Mouse (Mus musculus) layer of hippocampus, postnatal 36 days (tissue): ENCODE results near the gene Adgra3. TPM values are rescaled to one million over a fixed set of nuclear protein-coding genes. Genes with fewer than 3 reads are reported as not detected.

Experiments used
- DNase-seq, 2 experiments: peaks; one replicate each; pipeline ENCODE4 v3.0.0; 2022
- total RNA-seq, 2 experiments: library from RNA; stranded (reverse); gene quantifications; 2 replicates each; pipeline ENCODE4 v1.2.3; 2021

Adgra3 gene
- total RNA-seq, 2 experiments from 2014 or later, result 24.4 to 29.4 TPM

DNA sequence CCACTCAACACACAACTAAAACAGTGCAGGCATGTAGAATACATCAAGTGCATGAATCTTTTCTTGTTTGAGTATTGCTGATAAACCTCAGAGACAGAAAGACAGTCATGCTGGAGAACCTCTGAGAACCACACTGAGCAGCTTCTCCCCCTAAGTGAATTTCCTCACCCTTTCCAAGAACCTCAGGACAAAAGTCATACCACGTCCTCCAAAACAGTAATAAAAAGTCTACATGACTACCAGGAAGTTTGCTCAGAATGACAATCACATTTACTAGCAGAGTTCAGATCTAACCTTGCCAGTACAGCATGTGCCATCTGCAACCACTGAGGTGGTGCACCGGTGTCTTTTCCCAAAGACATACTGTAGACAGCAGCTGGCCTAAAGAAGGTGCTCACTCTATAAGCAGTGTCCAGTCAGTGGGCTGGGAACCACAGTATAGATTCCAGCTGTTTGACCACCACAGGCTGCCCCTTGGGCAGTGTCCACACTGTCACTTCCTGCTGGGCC is 27.0 kb downstream of the Adgra3 start:
- DNase-seq, result no peak

DNA sequence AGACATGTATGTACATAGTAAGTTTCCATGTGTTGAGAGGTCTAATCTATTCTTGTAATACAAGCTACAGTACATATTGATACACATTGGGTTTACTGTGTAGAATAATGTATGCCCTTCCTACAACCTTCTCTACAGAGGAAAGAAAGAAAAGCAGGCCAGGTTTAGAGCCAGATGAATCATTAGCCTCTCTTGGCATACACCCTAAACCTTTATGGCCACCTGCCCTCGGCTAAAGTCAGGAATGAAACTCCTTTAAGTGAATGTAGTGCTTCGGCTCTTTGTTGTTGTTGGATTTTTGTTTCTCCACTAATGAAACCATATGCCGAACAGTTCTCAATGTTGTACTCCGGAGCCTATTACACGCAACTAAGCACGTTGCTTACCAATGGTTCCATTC is 27.5 kb downstream of the Adgra3 start:
- no peak for DNase-seq

DNA sequence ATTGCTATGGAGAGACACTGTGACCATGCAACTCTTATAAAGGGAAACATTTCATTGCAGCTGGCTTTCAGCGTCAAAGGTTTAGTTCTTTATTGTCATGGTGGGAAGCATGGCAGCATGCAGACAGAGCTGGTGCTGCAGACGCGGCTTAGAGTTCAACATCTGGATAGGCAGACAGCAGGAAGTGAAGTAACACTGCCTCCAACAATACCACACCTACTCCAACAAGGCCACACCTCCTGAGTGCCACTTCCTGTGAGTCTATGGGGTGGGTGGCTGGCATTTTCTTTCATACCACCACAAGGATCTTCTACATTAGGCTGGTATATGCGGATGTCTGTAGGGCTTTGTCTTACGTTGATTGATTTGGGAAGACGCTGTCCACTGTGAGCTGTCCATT is 29.1 kb downstream of the Adgra3 start:
- DNase-seq, result no peak

DNA sequence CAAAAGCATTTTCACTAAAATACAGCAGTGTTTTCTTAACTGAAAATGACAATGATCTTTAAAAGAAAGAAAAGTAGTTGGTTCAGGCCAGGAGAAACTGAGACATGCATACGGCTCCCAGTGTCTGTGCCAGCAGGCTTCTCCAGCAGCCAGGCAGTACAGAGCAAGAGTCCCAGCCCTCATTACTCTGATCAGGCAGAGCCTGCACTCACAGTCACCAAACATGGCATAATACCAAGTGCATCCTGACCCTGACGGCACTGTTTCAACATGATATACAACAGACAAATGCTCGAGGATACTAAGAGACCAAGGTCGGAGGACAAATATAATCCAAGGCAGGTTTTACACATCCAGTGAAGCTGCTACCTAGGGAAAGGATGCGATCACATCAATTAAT is 31.2 kb downstream of the Adgra3 start:
- DNase-seq, result no peak

DNA sequence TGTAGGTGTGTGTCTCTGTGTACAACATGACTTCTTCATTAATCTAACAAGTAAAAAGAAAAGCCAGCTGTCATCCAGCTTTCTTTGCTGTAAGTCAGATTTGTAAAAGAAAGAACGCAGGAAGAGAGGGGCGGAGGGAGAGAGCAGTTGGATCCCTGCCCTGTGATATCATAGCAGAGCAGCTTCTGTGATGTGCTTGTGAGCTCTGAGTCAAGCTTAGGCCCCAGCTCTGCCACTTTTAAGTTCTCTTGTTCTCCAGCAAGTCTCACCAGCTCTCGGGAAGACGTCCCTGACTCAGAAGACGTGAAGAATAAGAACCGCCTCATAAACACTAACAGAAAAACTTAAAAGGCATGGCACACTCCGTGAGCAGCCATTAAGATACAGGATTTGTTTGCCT is 31.8 kb downstream of the Adgra3 start:
- DNase-seq, result no peak

DNA sequence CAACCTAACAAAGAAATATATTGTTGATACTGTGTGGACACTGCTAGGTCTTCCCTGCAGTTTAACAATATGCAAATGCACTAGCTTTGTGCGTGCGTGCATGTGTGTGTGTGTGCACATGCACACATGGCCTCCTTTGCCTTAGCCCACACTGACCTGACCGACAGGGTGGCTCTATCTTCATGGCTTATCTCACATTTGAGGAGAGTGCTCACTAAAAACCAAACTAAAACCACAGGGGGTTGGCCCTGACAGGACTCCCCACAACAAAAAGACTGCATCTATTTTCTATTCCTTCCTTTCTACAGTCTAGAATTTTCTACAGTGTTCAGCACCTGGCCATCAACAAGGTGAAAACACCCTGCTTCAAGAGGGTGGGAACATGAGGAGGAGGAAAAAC is 32.7 kb downstream of the Adgra3 start:
- no peak for DNase-seq

DNA sequence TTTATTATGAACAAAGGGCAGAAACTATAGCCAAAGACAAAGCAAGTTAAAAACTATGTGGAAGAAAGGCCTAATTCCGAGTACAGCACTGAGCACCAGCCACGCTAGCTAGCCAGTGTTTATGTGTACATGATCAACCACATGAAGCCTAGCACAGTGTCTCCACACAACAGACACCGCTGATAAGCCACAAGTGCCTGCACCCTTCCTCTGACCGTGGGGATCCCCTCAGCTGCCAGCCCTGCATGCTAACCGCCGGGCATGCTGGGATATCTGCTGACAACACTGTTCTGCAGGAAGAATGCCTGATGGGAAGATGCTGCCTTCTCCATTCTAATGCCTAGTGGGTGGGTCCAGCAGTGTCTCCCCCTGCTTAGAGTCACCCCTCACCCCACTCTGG is 34.7 kb downstream of the Adgra3 start:
- DNase-seq, result no peak

DNA sequence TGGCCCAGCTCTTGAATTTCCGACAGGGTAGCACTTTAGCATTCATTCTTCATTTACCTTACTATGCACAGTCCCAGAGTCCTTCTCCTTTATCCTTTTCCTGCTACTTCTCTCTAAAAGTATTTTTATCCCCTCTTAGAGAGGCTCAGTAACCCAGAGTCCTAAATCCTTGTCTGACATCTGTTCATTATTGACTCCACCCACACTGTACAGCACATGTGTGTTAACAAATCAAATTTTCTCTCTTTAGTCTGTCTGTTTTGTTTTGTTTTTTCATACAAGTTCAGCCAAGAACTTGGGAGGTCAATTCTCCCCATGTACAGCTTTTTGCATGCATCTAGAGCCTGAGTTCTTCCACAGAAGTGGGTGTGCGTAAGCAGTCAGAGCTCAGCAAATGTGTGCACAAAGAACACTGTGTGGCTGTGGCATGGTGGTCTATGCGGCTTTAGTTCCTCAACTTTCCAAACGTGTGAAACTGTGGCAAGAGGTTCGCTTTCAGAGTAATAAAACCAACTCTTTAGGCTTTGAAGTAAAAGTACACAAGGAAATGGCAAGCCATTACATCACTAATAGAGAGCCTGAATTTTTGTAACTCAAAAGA is 42.7 kb downstream of the Adgra3 start:
- no peak for DNase-seq

DNA sequence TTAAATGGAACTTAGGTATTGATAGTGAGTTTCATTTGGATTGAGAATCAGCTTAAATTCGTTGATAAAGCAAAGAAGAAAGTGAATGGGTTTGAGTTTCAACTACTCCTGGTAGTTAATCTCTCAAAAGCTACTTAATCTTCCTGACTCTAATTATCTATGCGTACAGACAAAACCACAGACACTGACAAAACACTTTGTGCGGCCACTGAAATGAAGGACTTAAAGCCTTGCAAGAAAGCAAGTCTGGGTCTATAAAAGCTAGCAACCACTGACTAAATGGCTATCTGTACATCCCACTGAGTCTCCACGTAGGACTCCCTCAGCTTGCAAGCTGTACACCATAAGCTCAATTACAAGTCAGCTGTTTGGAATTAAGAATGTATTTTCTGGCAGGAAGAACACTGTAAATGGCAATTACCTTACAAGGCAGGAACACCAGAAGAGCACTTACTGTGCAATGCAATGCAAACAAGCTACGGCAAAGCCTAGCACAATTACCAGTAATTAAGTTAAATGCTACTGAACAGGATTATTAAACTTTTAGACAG is 43.6 kb downstream of the Adgra3 start:
- no peak for DNase-seq

DNA sequence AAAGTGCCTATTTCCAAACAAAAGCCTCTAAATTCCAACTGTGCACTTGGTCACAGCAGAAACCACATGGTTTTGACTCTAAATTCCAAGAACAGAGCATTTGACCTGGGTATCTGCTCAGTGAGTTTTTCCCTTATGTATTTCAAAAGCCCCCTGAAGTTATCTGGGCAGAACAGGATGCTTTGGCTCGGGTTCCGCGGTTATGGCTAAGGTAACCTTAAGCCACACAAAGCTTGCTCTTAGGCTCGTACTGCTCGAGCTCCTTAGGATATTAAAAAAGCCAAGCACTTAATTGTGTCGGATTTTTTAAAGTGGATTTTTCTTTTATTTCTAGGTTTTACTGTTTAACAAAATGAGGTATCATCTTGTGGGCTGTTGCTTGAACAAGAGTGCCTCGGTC is 44.1 kb downstream of the Adgra3 start:
- DNase-seq, result no peak

DNA sequence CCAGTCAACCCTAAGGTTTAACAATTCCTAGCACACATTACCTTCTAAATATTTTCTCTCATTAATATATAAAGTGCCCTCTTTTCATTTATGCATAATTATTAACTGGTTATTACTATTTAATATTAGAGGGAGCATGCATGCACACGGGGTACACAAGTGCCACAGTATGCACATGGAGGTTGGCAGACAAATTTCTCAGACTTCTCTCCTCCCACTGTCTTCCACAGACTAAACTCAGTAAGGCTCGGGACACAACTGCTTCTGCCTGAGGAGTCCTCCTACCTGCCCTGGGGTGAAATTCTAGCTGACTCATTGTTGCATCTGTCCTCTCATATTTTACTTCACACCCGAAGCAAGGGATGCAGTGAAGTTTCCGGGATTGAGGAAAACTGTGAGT is 44.8 kb downstream of the Adgra3 start:
- no peak for DNase-seq

DNA sequence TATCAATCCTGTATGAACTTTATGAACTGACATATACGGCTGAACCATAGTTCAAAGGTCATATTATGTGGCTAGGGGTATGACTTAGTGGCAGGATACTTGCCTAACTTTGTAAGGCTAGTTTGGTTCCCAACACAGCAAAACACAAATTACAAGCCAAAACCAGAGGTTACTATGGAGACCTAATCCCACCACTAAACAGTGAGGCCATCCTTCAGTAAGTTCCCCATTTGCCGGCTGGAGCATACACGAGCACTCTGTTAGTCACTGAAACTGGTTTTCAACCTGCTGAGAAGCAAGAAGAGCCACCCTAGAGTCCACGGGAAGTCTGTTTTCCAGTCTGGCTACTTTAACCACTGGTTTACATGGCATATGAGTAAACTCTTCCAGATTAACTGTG is 50.0 kb downstream of the Adgra3 start:
- no peak for DNase-seq

DNA sequence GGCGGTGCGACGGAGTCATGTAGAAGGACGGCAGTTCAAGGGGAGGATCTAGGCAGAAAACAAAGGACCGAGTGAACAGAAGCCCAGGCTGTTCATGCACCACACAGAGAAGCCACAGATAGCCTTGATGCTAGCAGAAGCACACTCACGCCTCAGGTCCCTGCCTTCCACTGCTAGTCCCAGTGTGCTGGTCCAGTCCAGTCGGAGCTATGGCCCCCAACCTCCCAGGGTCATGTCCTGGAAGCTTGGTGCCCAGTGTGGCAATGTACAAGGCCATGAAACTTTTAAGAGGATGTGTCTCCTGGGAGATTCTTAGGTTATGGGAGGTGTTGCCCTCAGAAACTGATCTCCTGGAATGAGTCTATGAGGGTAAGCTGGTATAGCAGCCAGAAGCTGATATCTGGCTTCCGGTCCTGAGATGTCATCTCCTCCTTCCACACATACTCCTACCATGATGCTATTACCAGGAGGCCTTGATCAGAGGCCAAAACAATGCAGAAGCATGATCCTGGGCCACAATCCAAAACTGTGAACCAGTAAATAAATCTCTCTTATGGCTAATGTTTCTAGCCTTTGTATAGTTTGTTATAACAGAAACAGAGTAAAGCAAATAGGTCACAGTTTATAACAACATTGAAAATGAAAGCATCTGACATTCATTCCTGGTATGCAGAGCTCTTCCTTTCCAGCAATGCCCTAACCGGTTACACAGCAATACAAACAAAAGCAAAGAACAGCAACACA is 51.7 kb downstream of the Adgra3 start:
- no peak for DNase-seq

DNA sequence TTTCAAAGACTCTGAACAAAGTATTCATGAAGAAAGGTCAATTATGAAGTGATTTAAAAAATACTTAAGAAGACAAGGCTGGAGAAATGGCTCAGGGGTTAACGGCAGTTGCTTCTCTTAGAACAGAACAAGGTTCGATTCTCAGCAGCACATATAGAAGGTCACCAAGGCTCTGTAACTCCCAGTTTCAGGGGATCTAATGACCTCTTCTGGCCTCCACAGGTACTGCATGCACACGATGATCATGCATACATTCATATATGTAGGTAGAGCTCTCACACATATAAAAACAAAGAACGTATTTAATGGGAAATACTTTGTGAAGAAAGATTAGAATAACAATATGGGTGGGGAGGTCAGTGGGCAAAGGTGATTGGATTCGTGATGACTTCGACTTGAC is 56.5 kb downstream of the Adgra3 start:
- no peak for DNase-seq

DNA sequence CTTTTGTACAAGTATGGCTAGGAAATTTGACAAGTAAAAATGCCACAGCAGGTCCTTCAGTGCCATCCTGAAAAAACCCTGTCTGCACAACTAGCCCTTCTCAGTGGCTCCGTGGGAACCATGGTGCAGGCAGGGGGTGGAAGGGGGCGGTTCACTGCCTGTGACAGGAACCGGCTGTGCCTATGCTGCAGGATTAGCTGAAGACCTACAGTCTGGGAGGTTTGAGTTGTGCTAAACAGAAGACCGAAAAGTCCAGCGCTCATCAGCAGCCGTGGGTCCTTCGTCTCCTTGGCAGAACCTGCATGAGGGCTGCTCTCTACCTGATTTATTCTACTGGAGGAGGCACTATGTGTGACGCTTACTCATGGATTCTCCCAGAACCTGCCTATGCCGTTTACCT is 59.0 kb downstream of the Adgra3 start:
- DNase-seq, result peak in 1 of 2 experiments; percentile 27

DNA sequence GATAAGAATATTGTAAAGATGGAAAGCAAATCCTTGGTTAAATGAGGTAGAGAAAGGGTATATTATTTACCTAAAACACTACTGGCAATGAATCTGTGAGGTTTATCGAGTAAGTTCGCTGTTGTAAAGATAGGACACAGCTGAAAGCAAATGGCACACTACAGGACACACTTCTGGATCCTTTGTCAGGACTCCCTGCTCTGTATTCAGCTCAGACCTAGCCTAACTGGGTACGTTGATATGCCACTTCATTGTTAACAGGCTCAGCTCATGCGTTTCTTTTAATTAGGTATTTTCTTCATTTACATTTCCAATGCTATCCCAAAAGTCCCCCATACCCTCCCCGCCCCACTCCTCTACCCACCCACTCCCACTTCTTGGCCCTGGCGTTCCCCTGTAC is 61.8 kb downstream of the Adgra3 start:
- DNase-seq, result no peak

DNA sequence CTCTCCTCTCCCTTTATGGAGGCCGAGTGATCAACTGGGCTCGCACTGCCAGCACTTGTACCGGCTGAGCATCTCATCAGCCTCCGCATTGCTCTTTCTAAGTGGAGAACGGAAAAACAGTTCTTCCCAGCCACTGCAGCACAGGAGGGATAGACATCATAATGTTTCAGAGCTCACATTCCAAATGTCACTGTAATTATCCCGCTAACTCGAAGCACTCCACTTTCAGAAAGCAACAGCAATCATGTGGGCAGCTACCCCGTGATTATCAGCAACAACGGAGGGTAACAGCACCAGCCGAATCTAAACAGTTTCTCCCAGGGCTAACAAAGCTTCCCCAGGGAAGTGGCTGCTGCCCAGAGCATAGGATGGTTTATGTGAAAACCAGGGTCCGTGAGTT is 62.3 kb downstream of the Adgra3 start:
- DNase-seq, result peak; percentile 38 to 56

DNA sequence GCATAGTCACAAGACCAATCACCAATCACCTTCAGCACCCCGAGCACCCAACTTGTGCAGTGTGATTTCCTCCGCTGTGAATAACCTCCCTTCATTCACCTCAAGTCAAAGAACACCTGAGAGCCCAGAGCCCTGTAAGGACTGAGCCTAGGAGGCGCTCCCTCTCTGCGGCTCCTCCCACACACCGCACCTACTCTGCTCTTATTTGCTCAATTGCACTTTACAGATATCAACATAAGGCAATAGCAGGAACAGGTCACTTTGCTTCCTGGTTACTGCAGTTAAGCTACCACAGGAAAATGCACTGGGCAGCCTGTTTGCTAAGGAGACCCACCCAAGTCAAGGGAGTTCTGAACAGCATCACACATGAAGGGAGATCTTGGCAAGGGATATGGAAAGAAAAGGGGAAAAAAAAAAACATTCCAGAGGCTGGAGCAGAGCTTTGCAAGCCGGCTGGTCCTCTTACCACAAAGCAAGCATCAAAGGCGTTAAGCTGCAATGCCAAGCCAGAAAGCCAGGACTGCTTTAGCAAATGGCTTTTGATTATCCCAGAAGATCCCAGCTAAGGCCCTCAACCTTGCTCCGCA is 68.0 kb downstream of the Adgra3 start:
- DNase-seq, result no peak

DNA sequence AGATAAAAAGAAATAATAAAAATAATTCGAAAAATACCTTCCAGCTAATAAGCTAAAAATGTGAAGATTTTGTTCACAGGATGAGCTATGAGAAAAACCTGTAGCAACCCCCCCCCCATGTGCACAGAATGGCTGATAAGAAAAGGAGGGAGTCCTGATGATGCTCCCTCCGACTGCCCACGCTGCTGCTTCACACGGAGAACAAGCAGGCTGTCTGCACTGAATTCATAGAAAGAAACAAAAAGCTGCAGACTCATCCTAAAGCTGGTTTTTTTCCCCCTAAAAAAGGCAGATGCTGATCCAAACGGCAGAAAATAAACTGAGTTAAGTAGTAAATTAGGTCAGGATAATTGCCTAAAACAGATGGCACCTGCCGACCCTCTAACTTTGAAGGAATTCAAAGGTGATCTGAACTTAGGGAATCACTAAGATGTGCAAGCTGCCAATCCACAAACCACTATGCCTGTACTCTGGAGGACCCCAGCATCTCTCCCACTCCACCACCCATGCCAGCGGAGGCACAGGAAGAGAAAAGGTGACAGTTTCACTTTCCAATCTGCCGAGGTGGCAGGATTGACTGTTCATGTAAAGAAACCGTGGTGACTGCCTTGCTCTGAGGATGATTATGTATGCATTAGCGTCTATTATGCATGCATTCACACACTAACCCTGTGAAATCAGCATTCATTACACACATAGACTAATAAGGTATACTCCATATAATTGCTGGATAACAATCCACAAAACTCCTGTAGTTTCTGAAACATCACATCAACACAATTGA is 70.6 kb downstream of the Adgra3 start:
- peak in 1 of 2 experiments; percentile 19 for DNase-seq

DNA sequence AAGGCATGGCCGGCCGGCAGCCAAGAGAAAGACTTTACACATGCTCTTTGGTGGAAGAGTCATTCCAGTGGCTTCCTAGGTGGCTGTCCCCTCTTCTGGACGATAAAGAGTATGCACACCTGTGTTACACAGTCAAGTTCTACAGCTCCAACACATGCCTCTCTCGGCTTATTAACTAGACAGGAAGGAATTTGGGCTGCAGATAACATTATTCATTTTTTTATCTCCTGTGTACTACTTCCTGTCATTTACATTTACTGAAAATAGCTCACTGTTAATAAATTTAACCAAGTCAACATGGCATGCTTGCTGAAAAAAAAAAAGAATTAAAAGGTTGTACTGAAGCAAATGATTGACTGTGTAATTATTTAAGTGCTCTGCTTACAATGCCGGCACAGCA is 78.1 kb downstream of the Adgra3 start:
- no peak for DNase-seq

DNA sequence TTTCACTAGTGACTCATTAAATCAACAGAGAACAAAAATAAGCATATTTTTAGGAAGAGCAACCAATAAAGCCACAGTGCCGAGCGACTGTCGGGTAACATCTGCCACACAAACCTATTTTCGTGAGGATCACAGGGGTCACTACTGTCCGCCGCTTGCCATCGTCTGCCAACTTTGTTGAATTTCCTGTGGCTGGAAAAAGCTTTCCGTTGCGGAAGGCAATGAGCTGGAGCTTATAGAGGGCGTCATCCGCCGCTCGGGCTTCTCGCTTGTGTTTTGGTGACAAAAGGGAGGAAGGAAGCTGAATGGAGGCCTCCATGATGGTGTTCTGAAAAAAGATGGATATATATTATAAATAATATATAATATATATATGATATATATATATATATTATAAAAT is 79.6 kb downstream of the Adgra3 start:
- DNase-seq, result no peak

DNA sequence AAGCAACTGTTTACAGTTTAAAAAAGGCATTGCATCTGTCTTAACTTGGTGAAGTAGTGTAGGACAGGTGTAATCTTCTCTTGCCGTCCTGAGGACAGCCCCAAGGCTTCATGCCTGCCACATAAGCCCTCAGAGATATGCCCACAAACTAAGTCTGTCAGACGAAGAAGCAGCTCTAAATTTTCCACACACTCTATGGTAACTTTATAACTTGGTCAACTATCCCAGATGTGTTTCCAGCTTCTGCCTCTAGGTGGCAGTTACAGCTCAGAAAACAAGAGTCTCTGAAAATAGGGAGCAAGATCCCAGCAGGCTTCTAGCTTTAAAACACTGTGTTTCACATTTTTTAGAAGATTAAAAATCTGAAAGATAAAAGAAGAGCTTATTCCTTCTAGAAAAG is 82.8 kb downstream of the Adgra3 start:
- peak; percentile 30 to 71 for DNase-seq

DNA sequence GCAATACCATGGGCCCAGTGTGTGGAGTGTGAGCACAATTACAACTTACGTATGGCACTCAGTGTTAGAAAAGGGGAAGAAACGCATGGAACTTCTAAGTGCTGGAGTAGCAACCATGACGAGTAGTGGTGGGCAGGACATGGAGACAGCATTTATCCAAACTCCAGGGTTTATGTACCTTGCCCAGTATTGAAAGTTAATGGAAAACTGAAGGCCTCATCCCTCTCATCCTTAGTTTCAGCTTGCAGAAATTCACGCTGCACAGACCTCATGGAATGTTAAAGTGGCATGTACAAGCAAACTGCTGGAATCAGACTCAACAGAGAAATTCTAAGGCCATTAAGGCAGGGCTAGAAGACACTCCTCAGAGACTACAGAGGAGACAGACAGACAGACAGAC is 84.6 kb downstream of the Adgra3 start:
- DNase-seq, result no peak
